Mouse (Mus musculus) myocyte (in vitro differentiated cells): ENCODE data around the gene Mamdc2. TPM values are rescaled to one million over a fixed set of nuclear protein-coding genes. Genes with fewer than 3 reads are reported as not detected.

ENCODE experiments used
- H3K27me3 ChIP-seq: one replicate; pipeline ENCODE4 v1.6.1; 2011; ENCODE audit not compliant: control insufficient read depth, insufficient read depth, insufficient read length
- H3K36me3 ChIP-seq: one replicate; pipeline ENCODE4 v1.6.1; 2011; ENCODE audit not compliant: control insufficient read depth, insufficient read depth
- H3K4me2 ChIP-seq: one replicate; pipeline ENCODE4 v1.6.1; 2011; ENCODE audit warnings: low read depth, control low read depth
- H3K4me3 ChIP-seq: one replicate; pipeline ENCODE4 v1.5.1; 2011; ENCODE audit warnings: mild to moderate bottlenecking, control low read depth, moderate library complexity
- H3K79me2 ChIP-seq: one replicate; pipeline ENCODE4 v1.6.1; 2011; ENCODE audit not compliant: control insufficient read depth, insufficient read depth
- H3ac ChIP-seq: one replicate; pipeline ENCODE4 v1.6.1; 2011; ENCODE audit not compliant: control insufficient read depth, insufficient read length
- CEBPB ChIP-seq: IDR thresholded peaks from 2 replicates; pipeline ENCODE4 v1.6.1; 2011; ENCODE audit warnings: mild to moderate bottlenecking, moderate library complexity; ENCODE audit not compliant: poor library complexity, insufficient read depth, severe bottlenecking
- E2F4 ChIP-seq: IDR thresholded peaks from one replicate; pipeline ENCODE4 v1.6.1; 2011; ENCODE audit warnings: mild to moderate bottlenecking, control low read depth, moderate library complexity; ENCODE audit not compliant: insufficient read depth
- MAX ChIP-seq: IDR thresholded peaks from one replicate; pipeline ENCODE4 v1.6.1; 2011; ENCODE audit warnings: low read depth, mild to moderate bottlenecking, control low read depth
- MYOD1 ChIP-seq, 3 experiments: IDR thresholded peaks; one replicate each; pipeline ENCODE4 v1.6.1; 2011; ENCODE audit warnings: control low read depth in 2 of 3, low read depth in 2 of 3, mild to moderate bottlenecking in 2 of 3, moderate library complexity in 1 of 3; ENCODE audit not compliant: insufficient read length in 2 of 3, control insufficient read depth in 1 of 3
- MYOG ChIP-seq, 3 experiments: IDR thresholded peaks; one replicate each; pipeline ENCODE4 v1.6.1; 2011; ENCODE audit warnings: control low read depth in 2 of 3, low read depth in 2 of 3, mild to moderate bottlenecking in 2 of 3; ENCODE audit not compliant: insufficient read length in 2 of 3, control insufficient read depth in 1 of 3, insufficient read depth in 1 of 3
- POLR2A ChIP-seq: IDR thresholded peaks from one replicate; pipeline ENCODE4 v1.6.1; 2011; ENCODE audit warnings: low read depth, mild to moderate bottlenecking, control low read depth, moderate library complexity; ENCODE audit not compliant: insufficient read length
- POLR2AphosphoS2 ChIP-seq: IDR thresholded peaks from one replicate; pipeline ENCODE4 v1.6.1; 2011; ENCODE audit warnings: low read depth, control low read depth; ENCODE audit not compliant: insufficient read length
- REST ChIP-seq: IDR thresholded peaks from one replicate; pipeline ENCODE4 v1.6.1; 2011; ENCODE audit warnings: mild to moderate bottlenecking, control low read depth, moderate library complexity; ENCODE audit not compliant: insufficient read depth, insufficient read length
- SRF ChIP-seq: IDR thresholded peaks from one replicate; pipeline ENCODE4 v1.6.1; 2011; ENCODE audit warnings: low read depth; ENCODE audit not compliant: control insufficient read depth, insufficient read length
- TCF12 ChIP-seq: IDR thresholded peaks from one replicate; pipeline ENCODE4 v1.6.1; 2011; ENCODE audit warnings: mild to moderate bottlenecking, control low read depth; ENCODE audit not compliant: poor library complexity, insufficient read depth, severe bottlenecking
- TCF3 ChIP-seq: IDR thresholded peaks from one replicate; pipeline ENCODE4 v1.6.1; 2011; ENCODE audit warnings: low read depth, control low read depth; ENCODE audit not compliant: insufficient read length
- USF1 ChIP-seq: IDR thresholded peaks from one replicate; pipeline ENCODE4 v1.6.1; 2011; ENCODE audit warnings: low read depth, mild to moderate bottlenecking, control low read depth, moderate library complexity
- polyA plus RNA-seq: library from polyadenylated mRNA; unstranded; fragments of >200 nt; fragmentation: generic; extraction: Trizol; gene quantifications from one replicate; pipeline ENCODE4 v1.2.1, GENCODE M21; 2012; ENCODE audit warnings: missing spikeins

Mamdc2 gene
- polyA plus RNA-seq, 1 experiment: 13.4 TPM

DNA sequence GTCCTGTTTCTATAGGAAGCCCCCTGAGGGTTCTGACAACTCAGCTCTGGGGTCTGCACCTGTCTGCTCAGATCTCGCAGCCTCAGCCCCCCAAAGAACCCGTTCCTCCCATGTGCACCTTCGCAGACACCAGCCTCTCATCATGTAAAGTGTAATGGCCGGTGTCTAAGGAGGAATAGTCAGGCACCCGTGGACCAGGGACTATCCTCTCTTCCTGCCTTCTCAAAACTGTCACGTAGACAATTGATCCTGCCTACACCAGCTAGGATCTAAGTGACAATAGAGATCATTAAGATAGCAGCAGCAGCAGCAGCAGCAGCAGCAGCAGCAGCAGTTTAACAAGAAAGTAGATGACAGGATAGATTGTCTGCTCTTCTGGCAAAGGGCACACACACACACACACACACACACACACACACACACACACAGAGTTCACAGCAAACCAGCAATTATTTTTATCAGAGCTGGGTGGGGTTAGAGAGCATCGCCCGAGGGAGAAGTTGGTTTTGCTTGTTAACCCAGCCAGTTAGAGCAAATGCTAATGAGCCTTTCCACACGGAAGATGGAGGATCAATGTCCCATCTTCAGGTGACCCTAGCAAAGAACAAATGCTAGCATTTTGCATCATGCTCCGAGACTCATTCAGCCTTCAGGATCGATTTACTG lies 71.6 kb downstream of the Mamdc2 start:
- Histone ChIP-seq H3K27me3 (no peaks in the 10 kb centered on the region), H3K4me2 (peak overlapping the region; percentile 33), H3ac (no peak overlapping the region), H3K4me3 (peak overlapping the region; percentile 22), H3K79me2 (no peaks in the 10 kb centered on the region), H3K36me3 (no peaks in the 10 kb centered on the region)
- no peak for TF ChIP-seq MYOD1 (IDR thresholded peaks at IDR 0.05; ENCODE audit: control insufficient read depth in 1 of 3, insufficient read length in 2 of 3, low read depth in 2 of 3)
- TF ChIP-seq TCF12: no peak
- TF ChIP-seq CEBPB: no peak
- no peak for TF ChIP-seq TCF3
- TF ChIP-seq MAX: no peak
- TF ChIP-seq MYOG (IDR thresholded peaks at IDR 0.05; ENCODE audit: control insufficient read depth in 1 of 3, insufficient read depth in 1 of 3, insufficient read length in 2 of 3, low read depth in 2 of 3): no peak
- TF ChIP-seq SRF: no peak
- TF ChIP-seq REST: no peak
- TF ChIP-seq POLR2A: no peak
- no peak for TF ChIP-seq E2F4
- TF ChIP-seq POLR2AphosphoS2: no peak
- TF ChIP-seq USF1: no peak

DNA sequence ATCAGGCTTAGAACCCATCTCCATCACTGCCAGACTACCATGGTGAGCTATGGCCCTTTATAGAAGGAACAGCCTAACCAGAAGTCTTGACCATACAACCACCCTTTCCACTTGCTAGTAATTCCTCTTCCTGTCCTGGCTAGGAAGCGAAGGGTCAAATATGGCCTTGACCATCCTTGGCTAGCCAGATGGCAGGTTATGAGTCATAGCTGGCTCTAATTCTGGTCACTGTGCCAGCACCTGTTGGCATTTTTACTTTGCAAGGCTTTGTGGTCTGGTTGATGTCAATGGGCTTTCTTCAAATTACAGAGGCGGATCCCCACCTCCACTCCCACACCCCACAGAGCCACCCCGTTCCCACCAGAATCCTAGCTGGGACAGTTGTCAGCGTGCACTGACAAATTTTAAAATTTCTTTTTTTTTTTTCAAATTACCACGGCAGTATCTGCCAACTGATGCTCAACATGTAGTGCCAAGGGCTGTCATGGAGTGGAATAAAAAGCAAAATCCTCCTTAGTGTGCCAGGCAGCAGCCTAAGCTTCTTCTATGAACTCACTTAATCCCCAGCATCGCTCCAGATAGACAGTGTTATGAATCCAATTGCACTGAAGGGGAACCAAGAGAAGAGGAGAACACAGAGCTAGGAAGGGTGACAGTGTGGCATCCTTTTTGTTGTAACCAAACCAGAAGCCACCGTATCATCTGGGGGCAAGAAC lies 73.1 kb downstream of the Mamdc2 start:
- H3K79me2 ChIP-seq: no peaks in the 10 kb centered on the region
- H3K4me2 ChIP-seq: peak overlapping the region; percentile 55
- H3K36me3 ChIP-seq: no peaks in the 10 kb centered on the region
- no peaks in the 10 kb centered on the region for H3K27me3 ChIP-seq
- TF ChIP-seq CEBPB (no peak), E2F4 (no peak), MAX (no peak), MYOG (IDR thresholded peaks at IDR 0.05; ENCODE audit: control insufficient read depth in 1 of 3, insufficient read depth in 1 of 3, insufficient read length in 2 of 3, low read depth in 2 of 3) (peak in 1 of 3 experiments; percentile 79), TCF3 (no peak), USF1 (no peak), REST (no peak), POLR2A (no peak), SRF (peak; percentile 93), TCF12 (peak; percentile 76), POLR2AphosphoS2 (no peak), MYOD1 (IDR thresholded peaks at IDR 0.05; ENCODE audit: control insufficient read depth in 1 of 3, insufficient read length in 2 of 3, low read depth in 2 of 3) (peak; percentile 32 to 80 (median 74))
- H3K4me3 ChIP-seq: no peak overlapping the region
- no peak overlapping the region for H3ac ChIP-seq

DNA sequence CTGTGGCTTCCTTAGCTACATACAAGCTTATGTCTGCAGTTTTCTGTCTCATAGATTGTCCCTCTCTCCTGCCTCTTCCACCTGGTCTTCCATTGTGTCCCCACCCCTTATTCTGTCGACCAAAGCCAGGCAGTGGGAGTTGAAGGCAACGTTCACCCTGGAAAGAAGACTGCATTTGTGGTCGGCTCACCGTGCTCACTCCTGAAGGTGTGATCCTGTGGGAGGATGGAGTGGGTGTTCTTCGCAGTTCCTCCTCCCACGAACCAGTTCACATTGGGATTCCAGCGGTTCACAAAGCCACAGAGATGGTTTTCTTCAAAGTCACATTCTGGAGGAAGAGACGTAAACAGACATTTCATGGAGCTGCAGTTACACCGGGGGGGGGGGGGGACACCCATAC lies 74.5 kb downstream of the Mamdc2 start:
- no peaks in the 10 kb centered on the region for H3K27me3 ChIP-seq
- TF ChIP-seq REST: no peak
- peak overlapping the region; percentile 33 for H3K4me2 ChIP-seq
- H3K4me3 ChIP-seq: no peak overlapping the region
- H3K79me2 ChIP-seq: no peaks in the 10 kb centered on the region
- H3K36me3 ChIP-seq: no peaks in the 10 kb centered on the region
- no peak overlapping the region for H3ac ChIP-seq

DNA sequence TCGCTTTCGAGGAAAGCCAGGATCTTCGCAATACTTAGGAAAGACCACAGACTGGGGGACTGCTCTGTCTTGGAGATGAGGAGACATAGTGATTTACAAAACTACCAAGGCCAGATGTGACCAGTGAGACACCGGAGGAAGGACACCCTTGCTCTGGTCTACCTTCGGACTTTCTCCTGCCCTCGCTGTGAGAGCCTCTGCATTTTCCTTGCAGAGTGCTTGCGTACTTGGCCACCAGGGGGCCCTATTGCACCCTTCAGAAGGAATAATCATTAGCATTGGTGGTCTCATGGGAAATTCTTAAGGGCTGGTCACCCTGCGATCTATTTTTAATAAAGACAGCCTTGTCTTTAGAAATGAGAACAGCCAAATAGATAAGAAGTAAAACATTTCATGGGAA lies 75.0 kb downstream of the Mamdc2 start:
- Histone ChIP-seq H3ac (no peak overlapping the region), H3K4me2 (no peak overlapping the region), H3K27me3 (no peaks in the 10 kb centered on the region), H3K4me3 (no peak overlapping the region), H3K36me3 (no peaks in the 10 kb centered on the region), H3K79me2 (no peaks in the 10 kb centered on the region)
- no peak for TF ChIP-seq MAX
- no peak for TF ChIP-seq POLR2A
- no peak for TF ChIP-seq MYOG (IDR thresholded peaks at IDR 0.05; ENCODE audit: control insufficient read depth in 1 of 3, insufficient read depth in 1 of 3, insufficient read length in 2 of 3, low read depth in 2 of 3)
- TF ChIP-seq MYOD1 (IDR thresholded peaks at IDR 0.05; ENCODE audit: control insufficient read depth in 1 of 3, insufficient read length in 2 of 3, low read depth in 2 of 3): no peak
- TF ChIP-seq USF1: no peak
- no peak for TF ChIP-seq POLR2AphosphoS2
- no peak for TF ChIP-seq TCF12
- TF ChIP-seq TCF3: no peak
- TF ChIP-seq CEBPB: no peak
- TF ChIP-seq E2F4: no peak
- no peak for TF ChIP-seq SRF
- TF ChIP-seq REST: no peak

DNA sequence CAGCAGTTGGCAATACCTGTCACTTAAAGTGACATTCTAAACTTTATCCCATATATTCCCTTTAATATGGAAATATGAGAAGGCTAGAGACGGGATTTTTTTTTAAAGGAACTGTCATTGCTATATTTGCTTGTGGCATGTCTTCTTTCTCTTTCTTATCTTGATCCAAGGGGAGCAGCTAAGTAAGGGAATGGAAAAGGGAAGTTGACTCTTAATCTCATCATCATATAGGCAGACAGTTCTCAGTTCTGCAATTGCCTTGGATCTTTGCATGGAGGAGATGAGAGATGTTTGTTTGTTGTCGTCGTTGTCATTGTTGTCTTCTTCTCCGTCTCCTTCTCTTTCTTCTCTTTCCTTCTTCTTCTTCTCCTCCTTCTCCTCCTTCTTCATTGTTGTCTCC lies 79.0 kb downstream of the Mamdc2 start:
- Histone ChIP-seq H3K4me3 (no peak overlapping the region), H3K4me2 (no peak overlapping the region), H3K36me3 (no peaks in the 10 kb centered on the region), H3K27me3 (no peaks in the 10 kb centered on the region), H3K79me2 (no peaks in the 10 kb centered on the region), H3ac (no peak overlapping the region)
- TF ChIP-seq TCF12 (no peak), MAX (no peak), USF1 (no peak), POLR2A (no peak), TCF3 (no peak), MYOD1 (IDR thresholded peaks at IDR 0.05; ENCODE audit: control insufficient read depth in 1 of 3, insufficient read length in 2 of 3, low read depth in 2 of 3) (no peak)
